Mouse (Mus musculus) kidney, adult 2 months (tissue): Measurements from ENCODE around the gene Vars2.

Experiments used
- CTCF ChIP-seq: fragments of 200-500 bp; conservative IDR thresholded peaks from 2 replicates; pipeline ENCODE4 v1.5.1; 2011; ENCODE audit warnings: low read depth, mild to moderate bottlenecking, control low read depth, low read length, moderate library complexity, mixed read lengths; ENCODE audit not compliant: insufficient read depth, insufficient read length
- POLR2A ChIP-seq: fragments of 200-500 bp; IDR thresholded peaks from one replicate; pipeline ENCODE4 v1.6.1; 2011; ENCODE audit warnings: low read depth, low read length, control low read depth

- TF ChIP-seq CTCF = no peak
- no peak for TF ChIP-seq POLR2A
Measured at GRCm38 (mm10) chr17:35717080-35717479, 49.7 kb upstream of the Vars2 start.
